Mouse (Mus musculus) heart, embryonic 13.5 days (tissue): ENCODE data around the gene Frem1. TPM values are rescaled to one million over a fixed set of nuclear protein-coding genes. Genes with fewer than 3 reads are reported as not detected.

Source experiments
- ATAC-seq: fragments of 200-750 bp; cut with Nextera tagmentation; 2 replicates; pipeline ENCODE4 v1.8.0; 2017; ENCODE audit warnings: moderate TSS enrichment; ENCODE audit not compliant: insufficient number of reproducible peaks, low FRiP score, low TSS enrichment; ENCODE audit errors: extremely low read depth
- H3K27ac ChIP-seq: fragments of 300-500 bp; sonication (generic); replicated peaks from 2 replicates; pipeline ENCODE4 v1.5.1; 2015; ENCODE audit warnings: moderate library complexity, mild to moderate bottlenecking, inconsistent platforms
- H3K27me3 ChIP-seq: fragments of 300-500 bp; sonication (generic); replicated peaks from 2 replicates; pipeline ENCODE4 v1.6.1; 2015; ENCODE audit warnings: mild to moderate bottlenecking, inconsistent platforms
- H3K36me3 ChIP-seq: fragments of 300-500 bp; sonication (generic); 2 replicates; pipeline ENCODE4 v1.6.1; 2015; ENCODE audit warnings: mild to moderate bottlenecking, inconsistent platforms
- H3K4me1 ChIP-seq: fragments of 300-500 bp; sonication (generic); 2 replicates; pipeline ENCODE4 v1.6.1; 2015; ENCODE audit warnings: inconsistent platforms
- H3K4me2 ChIP-seq: fragments of 300-500 bp; sonication (generic); 2 replicates; pipeline ENCODE4 v1.6.1; 2015; ENCODE audit warnings: inconsistent platforms, mild to moderate bottlenecking, moderate library complexity
- H3K4me3 ChIP-seq: fragments of 300-500 bp; sonication (generic); 2 replicates; pipeline ENCODE4 v1.5.1; 2015; ENCODE audit warnings: moderate library complexity, mild to moderate bottlenecking, inconsistent platforms
- H3K9ac ChIP-seq: fragments of 300-500 bp; sonication (generic); 2 replicates; pipeline ENCODE4 v1.6.1; 2015; ENCODE audit warnings: inconsistent platforms, mild to moderate bottlenecking, moderate library complexity
- H3K9me3 ChIP-seq: fragments of 300-500 bp; sonication (generic); 2 replicates; pipeline ENCODE4 v1.6.1; 2016; ENCODE audit warnings: inconsistent platforms
- WGBS: fragments of 180-500 bp; shearing (Covaris S2); methylation state at CpG from one replicate; pipeline ENCODE4 v1.1.7; 2015; ENCODE audit warnings: mixed read lengths; 5-methylcytosine and 5-hydroxymethylcytosine counted together
- polyA plus RNA-seq: library from polyadenylated mRNA; unstranded; fragments of >200 nt; fragmentation: Nextera tagmentation; extraction: Ambion mirVana; gene quantifications from 2 replicates; pipeline ENCODE4 v1.2.1, GENCODE M21; 2015

The Frem1 gene
- polyA plus RNA-seq, 1 experiment from 2014 or later = 5.3 TPM

DNA sequence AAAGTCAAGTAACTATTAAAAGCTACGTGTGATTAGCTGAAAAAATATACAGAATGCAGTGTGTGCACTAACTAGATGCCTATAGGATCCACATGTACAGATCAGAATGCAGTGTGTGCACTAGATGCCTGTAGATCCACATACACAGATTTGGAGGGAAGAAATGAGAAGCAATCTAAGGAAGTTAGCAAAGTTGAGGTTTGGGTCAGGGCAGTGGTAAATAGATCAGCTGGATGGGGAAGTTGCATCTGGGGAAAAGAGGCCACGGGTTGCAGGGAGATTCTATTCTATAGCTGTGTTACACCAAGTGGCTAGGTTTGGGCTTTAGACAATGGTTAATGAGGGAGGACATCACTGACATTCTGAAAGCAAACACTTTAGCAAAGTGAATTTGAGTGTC is 133.5 kb downstream of the Frem1 start:
- no peak for ATAC-seq

DNA sequence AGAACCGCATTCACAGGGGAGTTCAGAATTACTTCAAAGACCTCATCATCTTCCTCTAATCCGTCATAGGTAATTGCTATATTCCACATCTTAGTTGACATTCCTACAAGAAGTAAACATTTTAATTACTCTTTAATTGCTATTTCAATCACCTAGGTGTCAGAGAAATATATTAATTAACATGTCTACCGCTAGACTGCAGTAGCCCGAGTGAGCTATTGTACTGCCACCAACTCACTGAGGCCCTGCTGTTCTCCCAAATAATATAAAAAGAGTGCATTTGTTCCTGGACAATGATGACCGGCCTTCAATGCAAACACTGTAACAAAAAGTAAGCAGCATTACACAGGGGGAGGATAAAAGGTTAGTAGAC is 135.5 kb downstream of the Frem1 start:
- no peak overlapping the region for H3K9ac ChIP-seq
- peaks cover 11% of the 10 kb centered on the region for H3K4me1 ChIP-seq
- no peak overlapping the region for H3K27ac ChIP-seq
- H3K4me3 ChIP-seq = no peak overlapping the region
- WGBS = 72% methylated on average over 5 of the region's 5 CpGs
- H3K9me3 ChIP-seq = no peaks in the 10 kb centered on the region
- H3K36me3 ChIP-seq = peaks cover 11% of the 10 kb centered on the region
- H3K27me3 ChIP-seq = no peaks in the 10 kb centered on the region
- no peak overlapping the region for H3K4me2 ChIP-seq
- ATAC-seq = no peak

More for the DNA sequence above, 133.5 kb downstream of the Frem1 start:
- no peak overlapping the region for H3K4me3 ChIP-seq
- no peak overlapping the region for H3K9ac ChIP-seq
- no peaks in the 10 kb centered on the region for H3K9me3 ChIP-seq
- no peak overlapping the region for H3K4me2 ChIP-seq
- WGBS = 69% methylated on average over 2 of the region's 2 CpGs
- H3K27me3 ChIP-seq = no peaks in the 10 kb centered on the region
- no peak overlapping the region for H3K27ac ChIP-seq
- peaks cover 5% of the 10 kb centered on the region; the same call in 1 of the 2 replicates for H3K36me3 ChIP-seq
- H3K4me1 ChIP-seq = peaks cover 11% of the 10 kb centered on the region

DNA sequence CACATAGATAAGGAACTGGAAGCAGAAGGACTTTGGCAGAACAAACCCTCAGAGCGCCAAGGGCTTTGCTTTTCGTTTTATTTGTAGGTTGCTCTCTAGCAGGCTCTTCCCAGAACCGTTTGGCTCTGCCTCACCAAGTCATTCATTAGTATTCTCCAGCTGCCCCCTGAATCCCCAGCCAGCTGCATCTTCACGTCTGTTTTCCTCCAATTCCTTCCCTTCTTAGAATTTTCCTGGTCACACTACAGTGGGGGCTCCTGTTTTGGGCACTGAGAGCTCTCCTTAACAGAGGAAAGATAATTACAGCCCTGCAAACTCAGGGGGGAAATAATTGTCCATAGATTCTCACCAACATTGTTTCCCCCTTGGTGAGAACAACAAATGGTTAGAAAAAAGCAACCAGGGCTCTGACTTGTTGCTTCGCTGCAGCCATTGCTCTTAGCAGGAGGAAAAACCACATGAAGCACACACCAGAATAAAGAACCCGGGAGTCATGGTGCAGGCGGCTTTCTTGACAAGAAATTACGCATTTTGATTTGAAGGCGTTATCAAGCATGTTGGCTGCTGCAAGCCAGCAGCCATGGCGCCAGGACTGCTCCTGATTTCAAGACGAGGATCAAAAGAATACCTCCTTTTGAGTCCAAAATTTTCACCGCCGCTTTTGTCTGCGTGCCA is 136.0 kb downstream of the Frem1 start:
- ATAC-seq = no peak
- Histone ChIP-seq H3K27ac (peak overlapping the region; percentile 61), H3K4me3 (no peak overlapping the region), H3K4me2 (peak overlapping the region; percentile 24; the same call in 1 of the 2 replicates), H3K9ac (no peak overlapping the region), H3K27me3 (no peaks in the 10 kb centered on the region), H3K4me1 (peaks cover 11% of the 10 kb centered on the region), H3K9me3 (no peaks in the 10 kb centered on the region), H3K36me3 (peaks cover 11% of the 10 kb centered on the region)
- WGBS = 50% methylated on average over 14 of the region's 14 CpGs

DNA sequence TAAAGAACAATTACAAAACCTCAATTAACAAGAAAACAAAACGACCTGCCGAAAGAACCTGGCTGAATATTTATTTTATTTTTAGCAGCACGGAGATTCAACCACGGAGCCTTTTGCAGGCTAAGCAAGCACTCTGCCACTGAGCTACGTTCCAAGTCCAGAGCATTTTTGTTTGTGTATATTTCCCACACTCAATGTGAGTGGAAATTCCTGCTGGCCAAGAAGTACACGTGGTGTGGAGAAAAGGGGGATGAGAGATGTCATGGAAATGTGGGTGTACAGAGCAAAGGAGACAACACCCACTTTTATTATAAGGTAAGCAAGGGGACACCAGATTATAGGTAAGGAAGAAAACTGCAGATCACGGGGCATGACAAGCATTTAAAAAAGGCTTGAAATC is 136.6 kb downstream of the Frem1 start:
- peak overlapping the region; percentile 61 for H3K27ac ChIP-seq

DNA sequence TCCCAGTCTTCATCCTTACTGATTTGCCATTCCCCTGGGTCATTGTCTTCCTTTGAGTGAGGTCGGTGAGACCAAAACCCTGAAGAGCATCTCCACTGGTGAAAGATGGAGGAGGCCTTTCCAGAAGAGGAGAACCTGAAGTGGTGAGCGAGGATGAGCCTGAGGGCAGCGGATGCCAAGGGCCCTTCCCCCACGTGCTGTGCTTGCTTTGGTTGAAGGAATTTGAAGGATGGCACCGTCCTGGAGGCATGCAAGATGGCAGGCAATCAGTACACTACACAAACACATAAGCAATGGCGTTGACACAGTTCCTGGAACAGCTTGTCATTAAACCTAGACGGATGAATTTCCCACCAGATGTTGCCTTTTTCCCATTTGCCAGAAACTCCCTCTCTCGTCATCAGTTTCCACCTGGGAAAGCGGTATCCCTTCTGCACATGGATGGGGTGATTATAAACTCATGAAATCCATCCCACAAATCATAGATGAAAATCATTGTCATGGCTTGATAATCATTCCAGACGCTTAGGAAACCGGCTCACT is 137.5 kb downstream of the Frem1 start:
- Histone ChIP-seq H3K27ac (no peak overlapping the region), H3K4me2 (no peak overlapping the region), H3K9me3 (no peaks in the 10 kb centered on the region), H3K36me3 (peaks cover 11% of the 10 kb centered on the region), H3K9ac (no peak overlapping the region), H3K27me3 (no peaks in the 10 kb centered on the region), H3K4me3 (no peak overlapping the region), H3K4me1 (peaks cover 8% of the 10 kb centered on the region)
- WGBS = 70% methylated on average over 11 of the region's 11 CpGs
- no peak for ATAC-seq

More for the DNA sequence above, 136.6 kb downstream of the Frem1 start:
- WGBS = 51% methylated on average over 7 of the region's 7 CpGs
- Histone ChIP-seq H3K36me3 (peaks cover 11% of the 10 kb centered on the region), H3K4me2 (peak overlapping the region; percentile 24; the same call in 1 of the 2 replicates), H3K4me3 (no peak overlapping the region), H3K27me3 (no peaks in the 10 kb centered on the region), H3K9me3 (no peaks in the 10 kb centered on the region), H3K9ac (no peak overlapping the region), H3K4me1 (peaks cover 11% of the 10 kb centered on the region)
- no peak for ATAC-seq

DNA sequence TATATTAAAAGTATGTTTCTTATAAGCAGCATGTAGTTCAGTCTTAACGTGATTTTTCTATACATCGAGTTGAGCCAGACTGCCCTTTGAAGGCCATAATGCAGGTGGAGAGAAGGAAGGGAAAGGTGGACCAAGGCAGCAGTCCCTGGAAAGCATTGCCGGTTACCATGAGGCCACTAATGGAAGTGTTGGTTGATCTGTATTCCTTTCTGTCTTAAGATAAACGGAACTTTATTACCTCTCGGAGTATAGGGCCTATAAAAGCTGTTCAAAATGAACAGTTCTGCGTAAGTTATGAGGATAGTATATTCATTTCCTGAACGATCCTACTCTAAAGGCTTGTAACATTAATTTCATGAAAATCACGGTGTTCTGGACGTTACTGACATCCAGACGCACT is 156.9 kb downstream of the Frem1 start:
- no peak overlapping the region for H3K9ac ChIP-seq
- no peak overlapping the region for H3K27ac ChIP-seq
- WGBS = 80% methylated on average over 10 of the region's 10 CpGs
- no peak overlapping the region for H3K4me2 ChIP-seq
- H3K27me3 ChIP-seq = no peaks in the 10 kb centered on the region
- ATAC-seq = no peak
- H3K4me1 ChIP-seq = 0 out of 2 replicates have a peak, but pooled peaks cover under 1% of the 10 kb centered on the region
- no peak overlapping the region for H3K4me3 ChIP-seq
- H3K9me3 ChIP-seq = no peaks in the 10 kb centered on the region
- peaks cover 4% of the 10 kb centered on the region; the same call in 1 of the 2 replicates for H3K36me3 ChIP-seq

DNA sequence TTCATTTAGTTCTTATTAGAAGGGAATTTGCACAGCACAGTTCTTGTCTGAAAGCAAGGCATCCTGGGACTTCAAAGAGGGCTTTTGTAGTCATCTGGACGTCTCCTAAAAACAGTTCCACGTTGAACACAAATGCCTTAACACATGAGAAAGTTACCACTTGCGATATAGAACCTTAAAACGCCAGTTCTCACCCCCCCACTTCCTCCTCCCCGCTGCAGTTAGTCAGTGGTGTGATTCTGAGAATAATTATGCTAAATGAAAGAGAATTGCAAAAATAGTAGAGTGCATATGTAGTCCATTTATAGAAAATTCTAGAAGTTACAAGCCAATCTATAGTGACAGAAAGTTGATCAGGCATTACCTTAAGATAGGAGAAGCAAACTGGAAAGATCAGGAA is 159.9 kb downstream of the Frem1 start:
- H3K9ac ChIP-seq = no peak overlapping the region
- H3K4me2 ChIP-seq = no peak overlapping the region
- no peaks in the 10 kb centered on the region for H3K9me3 ChIP-seq
- WGBS = 79% methylated on average over 5 of the region's 5 CpGs
- H3K36me3 ChIP-seq = peaks cover 4% of the 10 kb centered on the region; the same call in 1 of the 2 replicates
- H3K4me3 ChIP-seq = no peak overlapping the region
- no peak for ATAC-seq
- H3K4me1 ChIP-seq = 0 out of 2 replicates have a peak, but pooled peaks cover 5% of the 10 kb centered on the region
- no peak overlapping the region for H3K27ac ChIP-seq
- no peaks in the 10 kb centered on the region for H3K27me3 ChIP-seq

DNA sequence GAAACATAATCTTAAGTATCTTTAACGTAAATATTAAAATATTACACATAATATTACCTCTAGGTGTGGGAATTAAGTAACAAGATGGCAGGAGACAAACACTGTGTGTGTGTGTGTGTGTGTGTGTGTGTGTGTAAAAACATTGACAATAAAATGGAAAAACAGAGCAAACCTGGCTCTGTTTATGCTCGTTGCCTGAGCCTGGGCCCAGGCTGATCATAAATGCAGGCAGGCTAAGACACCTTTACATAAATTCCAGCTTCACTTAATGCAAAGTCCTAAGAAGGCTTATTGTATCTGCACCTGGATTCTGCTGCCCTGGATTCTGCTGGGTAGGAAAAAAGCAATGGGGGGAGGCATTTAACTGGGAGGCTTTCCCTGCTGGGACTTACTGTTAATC is 160.6 kb downstream of the Frem1 start:
- ATAC-seq = no peak
- no peaks in the 10 kb centered on the region for H3K9me3 ChIP-seq
- H3K4me3 ChIP-seq = no peak overlapping the region
- 80% methylated on average over 2 of the region's 2 CpGs for WGBS
- peaks cover 1% of the 10 kb centered on the region; the same call in 1 of the 2 replicates for H3K36me3 ChIP-seq
- H3K4me2 ChIP-seq = no peak overlapping the region
- 0 out of 2 replicates have a peak, but pooled peaks cover 5% of the 10 kb centered on the region for H3K4me1 ChIP-seq
- no peak overlapping the region for H3K9ac ChIP-seq
- H3K27ac ChIP-seq = no peak overlapping the region
- no peaks in the 10 kb centered on the region for H3K27me3 ChIP-seq

DNA sequence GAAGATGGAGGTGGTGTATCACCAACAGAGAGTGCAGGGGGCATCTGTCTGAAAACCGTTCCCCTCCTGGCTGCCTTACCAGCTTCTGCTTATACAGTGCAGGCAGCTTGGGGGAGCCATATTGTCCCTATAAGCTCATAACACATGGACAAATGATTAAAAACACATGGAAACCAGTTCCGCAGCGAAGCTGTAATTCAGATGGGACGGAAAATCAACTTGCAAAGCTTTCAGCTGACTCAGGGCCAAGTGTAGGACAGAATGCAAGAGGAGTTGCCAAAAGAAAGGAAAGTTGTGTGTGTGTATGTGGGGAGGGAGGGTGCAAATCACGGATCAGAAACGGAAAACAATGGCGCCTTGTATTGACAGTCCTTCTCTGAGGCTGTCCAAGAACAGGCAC is 161.1 kb downstream of the Frem1 start:
- H3K9me3 ChIP-seq = no peaks in the 10 kb centered on the region
- H3K4me1 ChIP-seq = 0 out of 2 replicates have a peak, but pooled peaks cover 5% of the 10 kb centered on the region
- WGBS = 69% methylated on average over 7 of the region's 7 CpGs
- no peak overlapping the region for H3K4me2 ChIP-seq
- no peak overlapping the region for H3K4me3 ChIP-seq
- no peak for ATAC-seq
- H3K27ac ChIP-seq = peak overlapping the region; percentile 66
- H3K27me3 ChIP-seq = no peaks in the 10 kb centered on the region
- no peaks in the 10 kb centered on the region for H3K36me3 ChIP-seq
- H3K9ac ChIP-seq = no peak overlapping the region

DNA sequence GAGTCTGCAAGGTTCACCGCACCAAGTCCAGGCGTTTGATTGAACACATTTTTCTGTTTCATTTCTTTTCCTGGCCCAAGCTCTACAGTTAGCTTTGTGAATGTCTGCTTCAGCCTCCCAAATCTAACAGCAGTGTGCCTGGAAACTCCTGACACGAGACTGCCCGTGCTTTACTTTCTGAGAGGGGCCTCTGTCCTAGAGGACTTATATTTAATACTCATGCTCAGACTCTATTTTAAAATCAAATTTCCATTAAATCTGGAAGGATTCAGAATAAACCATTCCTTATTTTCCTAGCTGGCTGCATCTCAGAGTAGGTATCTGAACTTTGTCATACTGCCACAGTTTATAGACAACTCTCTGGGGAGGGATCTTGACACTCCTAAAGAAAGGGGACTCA is 161.6 kb downstream of the Frem1 start:
- H3K27ac ChIP-seq = peak overlapping the region; percentile 66
- no peaks in the 10 kb centered on the region for H3K36me3 ChIP-seq
- H3K9me3 ChIP-seq = no peaks in the 10 kb centered on the region
- no peak for ATAC-seq
- H3K9ac ChIP-seq = no peak overlapping the region
- no peak overlapping the region for H3K4me3 ChIP-seq
- H3K4me1 ChIP-seq = 0 out of 2 replicates have a peak, but pooled peaks cover 5% of the 10 kb centered on the region
- 77% methylated on average over 4 of the region's 4 CpGs for WGBS
- no peaks in the 10 kb centered on the region for H3K27me3 ChIP-seq
- H3K4me2 ChIP-seq = no peak overlapping the region

DNA sequence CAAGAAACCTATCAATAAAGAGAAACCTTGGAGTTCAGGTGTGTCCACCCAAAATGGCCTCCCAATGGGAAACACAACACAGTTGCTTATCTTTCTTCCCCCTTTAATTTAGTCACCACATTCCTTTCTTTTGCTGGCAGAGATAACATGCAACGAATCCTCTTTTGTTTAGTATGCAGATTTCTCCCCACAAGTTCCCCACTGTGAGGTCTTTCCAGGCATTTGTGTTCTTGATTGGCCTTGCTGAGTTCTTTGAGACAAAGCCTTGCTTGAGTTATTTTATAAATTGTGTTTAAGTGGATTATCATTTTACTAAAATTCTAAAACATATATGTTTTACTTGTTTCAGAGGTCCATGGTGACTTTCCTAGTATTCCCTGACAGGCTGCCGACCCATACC is 166.0 kb downstream of the Frem1 start:
- no peak for ATAC-seq
- no peaks in the 10 kb centered on the region for H3K36me3 ChIP-seq
- H3K27me3 ChIP-seq = no peaks in the 10 kb centered on the region
- no peak overlapping the region for H3K4me2 ChIP-seq
- no peak overlapping the region for H3K27ac ChIP-seq
- 0 out of 2 replicates have a peak, but pooled peaks cover 5% of the 10 kb centered on the region for H3K4me1 ChIP-seq
- H3K4me3 ChIP-seq = no peak overlapping the region
- no peaks in the 10 kb centered on the region for H3K9me3 ChIP-seq
- H3K9ac ChIP-seq = no peak overlapping the region
- 52% methylated on average over 2 of the region's 2 CpGs for WGBS

DNA sequence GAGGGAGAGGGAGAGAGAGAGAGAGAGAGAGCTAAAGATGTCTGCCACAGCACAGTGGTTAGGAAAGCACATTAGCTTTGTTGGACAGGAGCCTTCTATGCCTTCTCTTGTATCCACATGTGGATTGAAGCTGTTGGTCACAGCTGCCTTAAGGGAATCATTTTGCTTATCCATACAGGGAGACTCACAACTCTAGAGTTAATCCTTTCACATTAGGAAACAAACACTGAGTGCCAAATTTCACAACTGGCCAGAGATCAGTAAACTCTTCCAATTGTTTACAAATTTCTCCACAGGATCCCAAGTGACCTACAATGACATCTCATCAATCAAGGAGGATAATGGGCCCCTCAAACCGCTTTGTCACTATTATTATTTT is 166.6 kb downstream of the Frem1 start:
- no peaks in the 10 kb centered on the region for H3K27me3 ChIP-seq
- no peak overlapping the region for H3K27ac ChIP-seq
- H3K4me2 ChIP-seq = no peak overlapping the region
- H3K9ac ChIP-seq = no peak overlapping the region
- WGBS = 41% methylated on average over 1 of the region's 1 CpGs
- H3K4me1 ChIP-seq = 0 out of 2 replicates have a peak, but pooled peaks cover 5% of the 10 kb centered on the region
- no peaks in the 10 kb centered on the region for H3K9me3 ChIP-seq
- no peak overlapping the region for H3K4me3 ChIP-seq
- no peaks in the 10 kb centered on the region for H3K36me3 ChIP-seq
- no peak for ATAC-seq
